Mouse (Mus musculus) stomach, embryonic 14.5 days (tissue): ENCODE data around the gene Lcor. TPM values are rescaled to one million over a fixed set of nuclear protein-coding genes. Genes with fewer than 3 reads are reported as not detected.

Experiments
- ATAC-seq: fragments of 200-750 bp; cut with Nextera tagmentation; 2 replicates; pipeline ENCODE4 v1.8.0; 2017; ENCODE audit warnings: low read depth, moderate TSS enrichment; ENCODE audit not compliant: insufficient number of reproducible peaks, insufficient read depth, low FRiP score
- H3K27ac ChIP-seq: fragments of 300-500 bp; sonication (generic); 2 replicates; pipeline ENCODE4 v1.5.1; 2014; ENCODE audit warnings: mild to moderate bottlenecking, low read length, moderate library complexity, mixed read lengths
- H3K27me3 ChIP-seq: fragments of 300-500 bp; sonication (generic); 2 replicates; pipeline ENCODE4 v1.6.1; 2014; ENCODE audit warnings: low read length, control low read depth, mixed read lengths; ENCODE audit not compliant: control insufficient read depth, insufficient read depth
- H3K36me3 ChIP-seq: fragments of 300-500 bp; sonication (generic); 2 replicates; pipeline ENCODE4 v1.6.1; 2014; ENCODE audit warnings: mild to moderate bottlenecking, control low read depth, low read length, moderate library complexity, mixed read lengths; ENCODE audit not compliant: control insufficient read depth, insufficient read depth
- H3K4me1 ChIP-seq: fragments of 300-500 bp; sonication (generic); 2 replicates; pipeline ENCODE4 v1.6.1; 2014; ENCODE audit warnings: low read length, control low read depth, mixed read lengths; ENCODE audit not compliant: control insufficient read depth, insufficient read depth
- H3K4me2 ChIP-seq: fragments of 300-500 bp; sonication (generic); replicated peaks from 2 replicates; pipeline ENCODE4 v1.6.1; 2014; ENCODE audit warnings: low read depth, low read length, control low read depth
- H3K4me3 ChIP-seq: fragments of 300-500 bp; sonication (generic); 2 replicates; pipeline ENCODE4 v1.5.1; 2014; ENCODE audit warnings: low read depth, low read length, control low read depth
- H3K9ac ChIP-seq: fragments of 300-500 bp; sonication (generic); replicated peaks from 2 replicates; pipeline ENCODE4 v1.6.1; 2014; ENCODE audit warnings: low read depth, mild to moderate bottlenecking, control low read depth, low read length, moderate library complexity, mixed read lengths
- H3K9me3 ChIP-seq: fragments of 300-500 bp; sonication (generic); 2 replicates; pipeline ENCODE4 v1.6.1; 2016; ENCODE audit warnings: low read depth, low read length, control low read depth; ENCODE audit not compliant: control insufficient read depth
- WGBS: fragments of 180-500 bp; shearing (Covaris S2); extraction: QIAGEN DNeasy Blood & Tissue Kit; methylation state at CpG from one replicate; pipeline ENCODE4 v1.1.7; 2014; 5-methylcytosine and 5-hydroxymethylcytosine counted together
- polyA plus RNA-seq: library from polyadenylated mRNA; unstranded; fragments of >200 nt; fragmentation: Nextera tagmentation; extraction: Ambion mirVana; gene quantifications from 2 replicates; pipeline ENCODE4 v1.2.1, GENCODE M21; 2014

Lcor gene
- polyA plus RNA-seq, 1 experiment from 2014 or later = 20.6 TPM

DNA sequence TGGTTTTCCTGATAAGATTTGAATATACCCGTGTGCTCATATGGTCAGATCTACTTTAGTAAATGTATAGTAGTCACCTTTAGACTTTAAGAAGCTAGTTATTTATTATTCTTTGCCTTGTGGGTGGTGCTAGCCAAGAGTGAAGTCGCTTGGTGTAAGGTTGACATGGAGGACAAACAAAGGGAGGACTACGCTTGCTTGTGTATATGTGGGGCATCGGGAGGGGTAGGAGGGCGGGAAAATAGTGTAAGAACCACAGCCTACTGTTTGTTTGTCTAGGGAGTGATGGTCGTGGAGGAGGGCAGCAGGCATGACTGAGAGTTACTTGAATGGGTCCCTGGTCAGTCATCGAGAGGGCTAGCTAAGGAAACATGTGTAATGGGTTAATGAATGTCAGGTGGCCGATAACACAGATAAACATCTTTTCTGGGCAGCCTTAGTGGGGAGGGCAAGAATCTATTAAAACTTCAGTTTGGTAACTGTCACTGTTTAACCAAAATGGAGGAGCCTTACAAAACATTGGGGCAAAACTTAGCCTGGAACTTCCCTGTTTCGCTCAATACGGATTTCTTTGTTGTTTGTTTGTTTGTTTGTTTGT lies 37.3 kb upstream of the Lcor start:
- Histone ChIP-seq H3K27ac (no peak overlapping the region), H3K4me2 (no peak overlapping the region), H3K36me3 (no peaks in the 10 kb centered on the region), H3K9ac (no peak overlapping the region), H3K4me1 (no peaks in the 10 kb centered on the region), H3K4me3 (no peak overlapping the region), H3K9me3 (no peaks in the 10 kb centered on the region), H3K27me3 (no peaks in the 10 kb centered on the region)
- 35% methylated on average over 10 of the region's 10 CpGs for WGBS
- ATAC-seq = no peak

DNA sequence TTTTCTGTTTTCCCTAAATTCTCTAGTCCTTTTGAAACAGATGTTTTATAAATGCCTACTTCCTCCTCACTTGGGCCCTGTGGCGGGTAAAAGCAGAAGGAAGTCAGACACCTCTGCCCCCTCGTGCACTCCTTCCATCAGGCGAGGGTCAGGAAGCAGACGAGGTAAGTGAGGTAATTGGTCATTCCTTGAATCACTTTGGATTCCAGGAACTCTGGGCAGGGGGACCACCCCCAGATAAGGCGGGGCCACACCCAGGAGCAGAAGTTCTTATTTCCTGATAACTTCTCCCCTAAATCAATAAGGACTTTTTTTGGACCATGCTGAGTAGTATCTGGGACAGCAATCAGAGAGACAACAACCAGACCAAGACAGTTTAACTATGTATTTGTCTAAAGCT lies 36.7 kb upstream of the Lcor start:
- Histone ChIP-seq H3K27me3 (no peaks in the 10 kb centered on the region), H3K4me1 (no peaks in the 10 kb centered on the region), H3K36me3 (no peaks in the 10 kb centered on the region), H3K9ac (no peak overlapping the region), H3K27ac (no peak overlapping the region), H3K4me2 (no peak overlapping the region), H3K9me3 (no peaks in the 10 kb centered on the region), H3K4me3 (no peak overlapping the region)
- no peak for ATAC-seq
- WGBS = 37% methylated on average over 5 of the region's 5 CpGs

DNA sequence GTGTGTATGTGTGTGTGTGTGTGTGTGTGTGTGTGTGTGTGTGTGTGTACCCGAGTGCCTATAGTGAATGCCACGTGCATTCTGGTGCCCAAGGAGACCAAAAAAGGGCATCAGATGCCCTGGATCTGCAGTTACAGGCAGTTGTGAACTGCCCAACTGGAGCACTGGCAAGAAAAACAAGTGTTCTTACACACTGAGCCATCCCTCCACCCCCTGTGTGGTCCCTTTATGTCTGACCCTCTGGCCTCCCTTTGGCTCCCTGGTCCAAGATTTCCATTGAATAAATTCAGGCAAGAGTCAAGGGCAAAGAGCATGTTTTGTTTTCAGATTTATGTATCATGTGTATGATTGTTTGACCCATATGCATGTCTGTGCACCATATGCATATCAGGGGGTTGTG lies 35.3 kb upstream of the Lcor start:
- H3K9me3 ChIP-seq = no peaks in the 10 kb centered on the region
- no peak overlapping the region for H3K4me2 ChIP-seq
- ATAC-seq = no peak
- H3K27ac ChIP-seq = no peak overlapping the region
- H3K9ac ChIP-seq = no peak overlapping the region
- WGBS = 74% methylated on average over 2 of the region's 2 CpGs
- no peaks in the 10 kb centered on the region for H3K36me3 ChIP-seq
- H3K27me3 ChIP-seq = no peaks in the 10 kb centered on the region
- H3K4me3 ChIP-seq = no peak overlapping the region
- H3K4me1 ChIP-seq = no peaks in the 10 kb centered on the region

DNA sequence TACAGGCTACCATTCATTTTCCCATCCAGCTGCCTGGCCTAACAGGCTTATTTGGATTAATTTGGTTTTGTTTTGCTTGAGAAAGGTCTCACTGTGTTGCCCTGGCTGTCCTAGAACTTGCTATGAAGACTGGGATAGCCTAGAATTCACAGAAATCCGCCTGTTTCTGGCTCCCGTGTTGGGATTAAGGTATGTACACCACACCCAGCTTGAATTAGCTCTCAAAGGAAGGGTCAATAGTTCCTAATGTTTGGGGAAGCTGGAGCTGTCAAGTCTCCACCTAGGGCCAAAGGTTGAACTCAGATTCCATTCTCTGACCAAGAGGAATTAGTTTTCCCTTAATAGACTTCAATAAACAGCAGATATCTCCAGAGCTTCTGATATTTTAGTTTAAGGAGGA lies 34.7 kb upstream of the Lcor start:
- no peak overlapping the region for H3K27ac ChIP-seq
- no peaks in the 10 kb centered on the region for H3K36me3 ChIP-seq
- no peaks in the 10 kb centered on the region for H3K9me3 ChIP-seq
- WGBS = 68% methylated on average over 2 of the region's 2 CpGs
- ATAC-seq = no peak
- H3K27me3 ChIP-seq = no peaks in the 10 kb centered on the region
- no peaks in the 10 kb centered on the region for H3K4me1 ChIP-seq
- H3K4me3 ChIP-seq = no peak overlapping the region
- H3K9ac ChIP-seq = no peak overlapping the region
- no peak overlapping the region for H3K4me2 ChIP-seq

DNA sequence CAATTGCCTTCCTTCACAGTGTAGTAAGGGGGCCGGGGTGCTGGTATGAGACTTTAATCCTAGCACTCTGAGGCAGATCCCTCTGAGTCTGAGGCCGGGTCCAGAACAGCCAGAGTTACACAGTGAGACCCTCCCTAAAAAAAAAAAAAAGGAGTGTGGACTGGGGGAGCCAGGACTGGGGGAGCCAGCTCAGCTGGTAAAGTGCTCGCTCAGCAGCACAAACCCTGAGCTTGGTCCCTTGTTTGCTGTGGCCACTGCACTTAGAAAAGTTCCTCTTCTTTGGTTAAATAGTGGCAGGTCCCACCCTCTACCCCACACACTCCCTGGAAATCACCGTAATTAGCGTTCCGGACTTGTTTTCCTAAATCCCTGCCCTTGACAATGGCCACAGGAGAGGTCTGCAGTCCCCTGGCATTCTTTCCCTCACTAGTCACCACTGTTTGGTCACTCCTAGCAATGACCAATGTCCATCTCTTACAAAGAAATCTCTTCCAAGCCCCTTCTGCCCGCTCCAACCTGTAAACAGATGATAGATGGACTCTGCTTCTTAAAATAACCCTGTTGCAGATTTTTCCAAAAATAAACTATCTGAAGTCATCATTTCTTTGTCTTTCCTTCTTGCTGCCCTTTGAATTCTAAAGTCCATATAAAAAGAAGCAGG lies 32.9 kb upstream of the Lcor start:
- Histone ChIP-seq H3K36me3 (no peaks in the 10 kb centered on the region), H3K4me3 (no peak overlapping the region), H3K9ac (no peak overlapping the region), H3K4me2 (no peak overlapping the region), H3K27ac (no peak overlapping the region), H3K27me3 (no peaks in the 10 kb centered on the region), H3K4me1 (no peaks in the 10 kb centered on the region), H3K9me3 (no peaks in the 10 kb centered on the region)
- ATAC-seq = no peak
- 60% methylated on average over 7 of the region's 7 CpGs for WGBS

DNA sequence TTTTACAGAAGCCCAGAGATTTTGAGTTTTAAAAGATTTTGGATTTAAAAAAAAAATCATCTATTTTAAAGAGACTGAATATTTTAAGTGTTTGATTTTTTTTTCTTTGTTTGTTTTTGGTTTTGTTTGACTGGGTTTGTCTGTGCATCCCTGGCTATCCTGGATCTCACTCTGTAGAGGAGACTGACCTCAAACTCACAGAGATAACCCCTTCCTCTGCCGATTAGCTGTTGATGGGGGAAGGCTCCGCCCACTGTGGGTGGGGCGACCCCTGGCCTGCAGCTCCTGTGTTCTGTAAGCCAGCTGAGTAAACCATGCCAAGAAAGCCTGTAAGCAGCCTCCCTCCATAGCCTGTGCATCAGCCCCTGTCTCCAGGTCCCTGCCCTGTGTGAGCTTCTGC lies 30.3 kb upstream of the Lcor start:
- Histone ChIP-seq H3K4me3 (no peak overlapping the region), H3K27ac (no peak overlapping the region), H3K9me3 (no peaks in the 10 kb centered on the region), H3K4me2 (no peak overlapping the region), H3K27me3 (no peaks in the 10 kb centered on the region), H3K36me3 (no peaks in the 10 kb centered on the region), H3K4me1 (no peaks in the 10 kb centered on the region), H3K9ac (no peak overlapping the region)
- ATAC-seq = no peak
- WGBS = 12% methylated on average over 3 of the region's 3 CpGs

DNA sequence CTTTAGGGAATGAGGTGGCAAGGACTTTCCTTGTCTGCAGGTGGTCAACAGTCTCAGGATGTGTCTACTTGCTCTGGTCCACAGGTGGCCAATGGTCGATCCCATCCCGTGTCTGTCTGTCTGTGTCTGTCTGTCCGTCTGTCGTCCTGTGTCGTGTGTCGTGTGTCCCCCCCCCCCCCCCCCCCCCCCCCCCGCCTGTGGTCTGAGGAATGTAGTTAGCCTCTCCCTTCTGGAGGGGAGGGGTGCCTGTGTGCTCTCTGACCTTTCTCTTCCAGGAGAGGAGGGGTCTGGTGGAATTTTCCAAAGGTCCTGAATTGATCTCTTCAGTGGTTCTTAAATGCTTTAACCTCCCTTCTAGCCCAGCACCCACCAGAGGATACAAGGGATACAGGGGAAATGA lies 27.8 kb upstream of the Lcor start:
- no peak for ATAC-seq
- no peaks in the 10 kb centered on the region for H3K36me3 ChIP-seq
- H3K4me3 ChIP-seq = no peak overlapping the region
- H3K4me2 ChIP-seq = no peak overlapping the region
- no peaks in the 10 kb centered on the region for H3K4me1 ChIP-seq
- 66% methylated on average over 6 of the region's 7 CpGs for WGBS
- H3K9ac ChIP-seq = no peak overlapping the region
- no peaks in the 10 kb centered on the region for H3K9me3 ChIP-seq
- H3K27me3 ChIP-seq = no peaks in the 10 kb centered on the region
- no peak overlapping the region for H3K27ac ChIP-seq

DNA sequence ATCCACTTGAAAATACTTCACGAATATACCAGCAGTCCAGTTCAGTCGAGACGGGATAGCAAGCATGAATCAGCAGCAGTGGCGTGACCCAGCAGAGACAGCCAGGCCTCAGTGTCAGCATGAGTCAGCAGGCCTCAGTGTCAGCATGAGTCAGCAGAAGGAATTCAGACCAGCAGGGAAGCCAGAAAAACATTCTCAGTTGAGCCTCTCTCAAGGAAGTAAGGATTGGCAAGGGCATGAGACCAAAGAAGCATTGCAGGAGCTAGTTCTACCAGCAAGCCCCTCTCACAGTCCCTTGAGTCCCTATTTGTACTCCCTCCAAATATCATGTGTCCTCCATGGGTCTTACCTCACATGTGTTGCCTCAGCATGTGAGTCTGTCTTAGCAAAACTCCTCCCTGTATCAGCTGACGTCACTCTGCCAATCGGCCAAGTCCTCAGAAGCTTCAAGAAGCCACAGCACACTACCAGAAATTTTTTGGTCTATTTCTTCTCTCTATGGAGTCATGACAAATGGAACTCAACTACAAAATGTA lies 27.3 kb upstream of the Lcor start:
- H3K27ac ChIP-seq = no peak overlapping the region
- H3K9ac ChIP-seq = no peak overlapping the region
- H3K27me3 ChIP-seq = no peaks in the 10 kb centered on the region
- no peak overlapping the region for H3K4me3 ChIP-seq
- no peak for ATAC-seq
- 67% methylated on average over 6 of the region's 6 CpGs for WGBS
- H3K4me2 ChIP-seq = no peak overlapping the region
- no peaks in the 10 kb centered on the region for H3K4me1 ChIP-seq
- no peaks in the 10 kb centered on the region for H3K9me3 ChIP-seq
- no peaks in the 10 kb centered on the region for H3K36me3 ChIP-seq

DNA sequence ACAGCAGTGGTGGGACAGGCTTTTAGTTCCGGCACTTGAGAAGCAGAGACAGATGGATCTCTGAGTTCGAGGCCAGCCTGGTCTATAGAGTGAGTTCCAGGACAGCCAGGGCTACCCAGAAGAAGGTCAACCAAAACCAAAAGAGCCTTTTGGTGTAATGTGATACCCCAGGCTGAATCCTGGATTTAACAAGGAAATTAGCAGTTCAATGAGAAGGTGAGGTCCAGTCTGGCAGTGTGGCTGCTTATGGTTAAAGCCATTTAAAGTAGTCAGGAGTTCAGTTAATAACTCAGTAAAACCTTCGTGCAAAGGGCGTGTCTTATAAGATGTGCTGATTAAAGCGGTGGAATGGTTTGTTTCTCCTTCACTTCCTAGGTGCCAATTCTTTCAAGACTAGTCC lies 25.3 kb upstream of the Lcor start:
- Histone ChIP-seq H3K9me3 (no peaks in the 10 kb centered on the region), H3K4me3 (no peak overlapping the region), H3K4me2 (no peak overlapping the region), H3K27me3 (no peaks in the 10 kb centered on the region), H3K4me1 (no peaks in the 10 kb centered on the region), H3K9ac (no peak overlapping the region), H3K27ac (no peak overlapping the region), H3K36me3 (no peaks in the 10 kb centered on the region)
- WGBS = 82% methylated on average over 5 of the region's 5 CpGs
- ATAC-seq = no peak
